Mouse (Mus musculus) adrenal gland, adult 2 months (tissue): ENCODE data around the gene Dgka. TPM values are rescaled to one million over a fixed set of nuclear protein-coding genes. Genes with fewer than 3 reads are reported as not detected.

Source experiments
- DNase-seq: peaks from one replicate; pipeline ENCODE4 v3.0.0; 2021
- long read RNA-seq: library from polyadenylated mRNA; stranded (forward); transcript quantifications from one replicate; pipeline ENCODE4 v2.0.0, GENCODE M21; 2021
- polyA plus RNA-seq: library from polyadenylated mRNA; depleted of rRNA; stranded (reverse); fragments of >200 nt; gene quantifications from 2 replicates; pipeline ENCODE4 v1.2.3, GENCODE M21; 2012; rRNA removed
- total RNA-seq, 2 experiments: library from RNA; stranded (reverse); gene quantifications; 2 replicates each; pipeline ENCODE4 v1.2.3; 2021

Gene Dgka
- total RNA-seq (10 to 100 TPM; 11.4 to 26.1 TPM), polyA plus RNA-seq (10.5 and 11.0 TPM in 2 replicates)
- long read RNA-seq, transcript Dgka-201 (24 exons, 2,834 nt) = major isoform, 9 of 20 reads
- long read RNA-seq, partial matches to known transcripts = 3 of 20 reads
- long read RNA-seq, other reads (novel, unspliced or antisense) = 8 of 20 reads

DNA sequence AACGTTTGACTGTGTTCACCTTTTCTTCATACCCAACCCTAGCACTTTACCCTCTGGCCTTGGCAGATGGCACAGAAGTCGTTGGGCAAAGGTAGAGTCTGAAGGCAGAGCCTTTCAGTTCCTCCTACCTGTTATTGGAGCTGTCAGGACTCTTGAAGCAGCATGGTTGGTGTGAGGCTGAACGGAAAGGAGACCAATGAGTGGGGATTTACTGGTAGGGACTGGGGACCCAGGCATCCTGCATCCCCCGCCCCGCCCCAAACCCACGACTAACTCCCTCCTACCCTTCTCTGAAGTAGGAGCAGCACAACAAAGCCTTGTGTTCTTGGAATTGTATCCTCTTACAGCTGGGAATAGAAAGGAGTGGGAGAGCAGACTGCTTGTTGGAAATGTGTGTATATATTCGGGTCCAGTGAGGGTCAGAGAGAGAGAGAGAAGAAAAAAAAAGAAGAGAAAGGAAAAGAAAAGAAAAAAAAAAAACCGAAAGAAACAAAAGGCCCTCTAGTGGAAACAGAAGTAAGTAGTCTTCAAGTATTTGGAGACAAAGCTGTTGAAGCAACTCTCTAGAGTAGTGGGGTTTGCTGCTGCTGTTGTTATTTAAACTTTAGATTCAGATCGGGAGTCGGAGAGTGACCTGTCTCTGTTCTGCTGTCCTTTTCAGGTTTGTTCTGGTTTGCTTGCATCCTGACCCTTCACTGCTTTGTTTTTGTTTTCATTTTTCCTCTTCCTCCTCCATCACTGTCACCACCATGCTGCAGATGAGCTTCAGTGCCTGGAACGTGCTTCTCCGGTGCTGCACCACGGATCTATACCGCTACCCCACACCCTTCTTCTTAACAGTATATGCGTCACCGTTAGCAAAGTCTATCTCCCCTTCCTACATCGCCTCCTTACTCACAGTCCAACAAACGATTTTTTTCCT is at the start of gene Dgka:
TSS of gene Dgka (minus strand) at position 176 of the 922 bp plus-strand sequence.
- DNase-seq = peak; percentile 31

DNA sequence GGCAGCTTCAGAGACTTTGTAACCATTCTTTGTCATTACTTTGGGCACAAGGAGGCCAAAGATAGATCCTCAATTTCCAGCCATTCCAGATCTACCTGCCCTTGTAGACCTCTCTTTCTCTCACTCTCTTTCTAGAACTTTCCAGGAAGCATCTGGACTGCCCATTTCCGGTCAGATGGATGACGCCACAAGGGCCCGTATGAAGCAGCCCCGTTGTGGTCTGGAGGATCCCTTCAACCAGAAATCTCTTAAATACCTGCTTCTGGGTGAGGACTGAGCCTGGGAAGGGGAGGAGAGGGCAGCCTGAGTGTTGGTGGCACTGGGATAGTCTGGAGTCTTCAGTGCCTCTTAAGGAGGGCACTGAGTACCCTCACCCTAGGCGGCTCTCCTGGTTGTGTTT is 49.7 kb upstream of the Dgka start:
- DNase-seq = no peak

DNA sequence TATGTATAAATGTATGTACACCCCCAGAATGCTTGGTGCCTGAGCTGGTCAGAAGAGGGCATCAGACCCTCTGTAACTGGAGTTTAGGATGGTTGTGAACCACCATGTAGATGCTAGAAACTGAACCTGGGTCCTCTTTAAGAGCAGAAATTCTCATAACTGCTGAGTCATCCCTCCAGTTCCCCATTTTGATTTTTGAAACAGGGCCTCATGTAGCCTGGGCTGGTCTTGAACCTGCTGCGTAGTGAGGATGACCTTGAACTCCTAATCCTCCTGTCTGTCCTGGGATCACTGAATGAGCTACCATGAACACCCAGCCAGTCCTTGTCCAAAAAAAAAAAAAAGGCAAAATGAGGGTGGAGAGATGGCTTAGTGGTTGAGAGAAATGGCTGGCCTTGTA is 48.6 kb upstream of the Dgka start:
- no peak for DNase-seq

DNA sequence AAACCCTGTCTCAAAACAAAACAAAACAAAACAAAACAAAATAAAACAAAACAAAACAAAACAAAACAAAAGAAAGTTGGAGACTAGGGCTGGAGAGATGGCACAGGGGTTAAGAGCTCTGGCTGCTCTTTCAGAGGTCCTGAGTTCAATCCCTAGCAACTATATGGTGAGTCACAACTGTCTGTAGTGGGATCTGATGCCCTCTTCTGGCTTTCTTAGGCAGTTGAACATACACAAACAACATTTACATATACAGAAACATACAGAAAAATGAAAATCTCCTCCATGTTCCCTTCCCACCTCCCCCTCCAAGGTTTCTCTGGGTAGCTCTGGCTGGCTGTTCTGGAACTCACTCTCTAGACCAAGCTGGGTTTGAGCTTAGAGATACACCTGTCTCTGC is 47.4 kb upstream of the Dgka start:
- no peak for DNase-seq

DNA sequence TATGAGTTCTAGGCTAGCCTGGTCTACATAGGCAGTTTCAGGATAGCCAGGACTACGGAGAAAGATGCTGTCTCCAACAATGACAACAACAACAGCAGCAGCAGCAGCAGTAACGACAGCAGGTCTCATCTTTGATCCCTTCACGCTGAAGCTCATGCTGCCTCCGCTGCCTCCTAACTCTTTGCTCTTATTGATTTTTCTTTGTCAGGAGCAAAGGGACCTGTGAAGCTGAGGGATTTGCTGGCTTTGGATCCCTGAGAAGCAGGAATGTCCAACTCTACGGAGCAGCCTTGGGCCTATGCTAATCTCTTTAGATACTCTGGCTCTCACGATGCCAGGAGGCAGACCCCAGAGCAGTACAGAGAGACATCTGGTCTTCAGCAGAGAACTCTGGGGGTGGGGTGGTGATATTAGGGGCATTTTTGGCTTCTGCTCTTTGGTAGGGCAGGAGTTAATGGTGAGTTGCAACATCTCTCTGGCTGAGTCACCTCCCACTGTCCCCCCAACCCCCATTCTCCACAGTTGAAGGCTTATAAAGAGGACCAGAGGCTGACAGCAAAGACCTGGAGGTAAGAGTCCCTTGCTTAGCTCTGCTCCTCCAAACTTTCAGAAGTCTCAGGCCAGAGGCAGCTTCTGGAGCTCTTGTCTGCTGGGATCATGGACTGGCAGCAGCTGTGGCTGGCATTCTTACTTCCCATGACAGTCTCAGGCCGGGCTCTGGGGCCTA is 45.9 kb upstream of the Dgka start, which contains the start of gene Mmp19:
TSS of gene Mmp19 (plus strand) at position 513 of the 727 bp plus-strand sequence.
- peak; percentile 80 for DNase-seq

DNA sequence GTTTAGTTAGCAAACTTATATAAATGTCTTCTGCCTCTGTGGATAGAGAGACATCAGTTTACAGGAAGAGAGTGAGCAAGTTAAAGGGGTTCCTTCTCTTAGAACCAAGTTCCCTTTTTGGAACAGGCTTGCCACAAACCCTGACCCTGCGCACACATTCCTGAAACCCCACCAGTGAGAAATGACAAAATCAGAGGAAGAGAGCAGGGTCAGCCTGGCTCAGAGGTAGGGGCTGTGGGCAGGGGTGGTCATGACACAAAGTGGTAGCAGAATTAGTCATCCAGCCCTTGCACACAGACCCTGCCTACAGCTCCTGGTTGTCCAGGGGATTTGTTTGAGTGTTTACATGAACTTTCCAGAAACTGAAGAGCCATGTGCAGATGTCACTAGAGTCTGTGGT is 35.5 kb upstream of the Dgka start:
- DNase-seq = no peak

DNA sequence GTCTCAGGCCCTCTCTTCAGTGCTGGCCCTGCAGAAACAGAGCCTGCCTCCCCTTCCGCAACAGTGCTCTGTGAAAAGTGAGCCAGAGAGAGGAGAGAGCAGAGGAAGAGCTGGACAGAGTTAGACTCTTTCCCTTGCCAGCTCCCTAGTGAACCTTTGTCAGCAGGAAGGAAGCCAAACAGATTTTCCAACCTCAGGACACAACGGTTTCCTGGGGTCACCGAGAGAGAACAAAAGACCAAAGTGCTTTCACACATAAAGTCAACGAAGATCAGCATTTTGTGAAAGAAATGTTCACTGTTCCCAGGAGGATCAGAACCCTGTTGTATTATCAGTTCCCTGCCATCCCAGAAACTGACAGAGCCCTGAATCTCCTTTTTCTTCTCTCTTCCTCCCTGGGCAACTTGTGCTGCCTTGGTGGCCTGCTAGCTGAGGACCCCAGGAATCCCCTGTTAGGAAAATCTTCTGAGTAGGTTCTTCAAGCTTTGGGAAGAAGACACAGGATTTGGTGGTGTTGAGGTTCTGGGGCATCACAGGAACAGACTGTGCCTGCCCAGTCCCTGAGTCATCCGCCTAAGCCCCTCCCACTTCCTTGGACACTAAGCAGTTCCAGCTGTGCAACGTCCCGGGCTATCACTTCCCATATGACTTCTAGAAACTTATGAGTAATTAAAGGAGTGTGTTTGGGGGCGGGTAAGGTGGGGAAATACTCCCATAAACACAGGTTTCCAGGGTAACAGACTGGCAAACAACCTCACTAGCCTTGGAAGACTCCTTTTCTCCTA is 34.5 kb upstream of the Dgka start:
- DNase-seq = peak; percentile 85

DNA sequence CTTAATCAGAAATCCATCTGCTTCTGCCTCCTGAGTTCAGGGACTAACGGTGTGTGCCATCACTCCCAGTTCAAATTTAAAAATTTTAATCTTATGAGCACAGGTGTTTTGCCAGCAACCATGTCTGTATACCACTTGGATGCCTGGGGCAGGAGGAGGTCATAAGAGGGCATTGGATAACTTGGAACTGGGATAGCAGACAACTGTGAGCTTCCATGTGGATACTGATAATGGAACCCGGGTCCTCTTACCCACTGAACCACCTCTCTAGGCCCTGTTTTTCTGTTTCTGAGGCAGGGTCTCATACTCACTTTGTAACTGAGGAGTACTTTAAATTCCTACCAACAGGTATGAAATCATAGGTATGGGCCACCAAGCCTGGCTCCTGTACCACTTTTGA is 33.8 kb upstream of the Dgka start:
- no peak for DNase-seq

DNA sequence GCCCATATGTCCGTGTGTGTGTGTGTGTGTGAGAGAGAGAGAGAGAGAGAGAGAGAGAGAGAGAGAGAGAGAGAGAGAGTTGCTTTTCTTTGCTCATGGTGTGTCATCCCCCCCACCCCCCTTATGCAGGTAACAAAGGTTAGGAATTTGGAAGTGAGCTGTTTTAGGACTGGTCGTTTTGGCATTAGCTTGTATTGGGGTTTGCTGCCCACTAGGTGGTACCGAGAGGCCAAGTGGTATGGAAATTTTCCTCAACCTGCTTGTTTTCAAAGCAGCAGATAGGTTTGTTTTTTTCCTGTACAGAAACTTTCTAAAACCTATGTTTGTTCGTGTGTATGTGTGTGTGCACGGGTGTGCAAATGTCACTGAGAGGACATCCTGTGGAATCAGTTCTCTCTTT is 29.0 kb upstream of the Dgka start:
- DNase-seq = no peak

DNA sequence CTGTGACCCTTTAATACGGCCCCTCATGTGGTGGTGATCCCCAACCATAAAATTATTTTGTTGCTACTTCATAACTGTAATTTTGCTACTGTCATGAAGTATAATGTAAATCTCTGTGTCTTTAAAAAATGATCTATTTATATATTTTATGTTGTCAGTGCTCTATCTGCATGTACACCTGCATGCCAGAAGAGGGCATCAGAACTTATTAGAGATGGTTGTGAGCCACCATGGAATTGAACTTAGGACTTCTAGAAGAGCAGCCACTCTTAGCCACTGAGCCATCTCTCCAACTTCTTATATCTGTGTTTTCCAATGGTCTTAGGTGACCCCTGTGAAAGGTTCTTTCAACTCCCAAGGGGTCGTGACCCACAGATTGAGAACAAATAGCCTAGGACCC is 28.2 kb upstream of the Dgka start:
- no peak for DNase-seq

DNA sequence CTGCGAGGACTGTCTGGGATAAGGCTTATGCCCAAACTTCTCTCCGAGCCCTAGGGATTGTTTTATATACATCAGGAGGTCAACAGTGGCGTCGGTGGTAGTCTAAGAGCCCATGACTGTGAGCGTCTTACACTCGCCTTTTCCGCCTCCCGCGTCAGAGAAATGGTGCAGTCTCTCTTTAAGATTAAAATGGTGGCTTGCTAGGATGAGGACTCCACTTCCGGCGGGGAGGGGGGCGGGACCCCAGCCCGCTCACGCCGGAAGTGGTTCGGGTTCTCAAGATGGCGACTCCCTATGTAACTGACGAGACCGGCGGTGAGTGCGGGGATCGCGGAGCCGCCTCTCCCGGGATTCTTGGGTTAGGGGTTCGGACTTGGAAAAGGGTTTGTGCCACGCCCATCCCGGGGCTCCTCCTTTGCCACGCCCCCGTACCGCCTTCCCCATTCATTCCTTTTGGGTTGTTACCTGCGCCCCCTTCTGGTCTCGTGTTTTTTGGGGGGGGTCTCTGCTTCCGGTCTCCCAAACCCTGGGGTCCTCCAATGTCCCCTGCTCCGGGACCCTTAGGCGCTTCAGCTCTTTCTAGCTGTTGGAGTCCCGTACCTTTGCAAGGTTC is 3.7 kb upstream of the Dgka start:
- DNase-seq = peak; percentile 83

DNA sequence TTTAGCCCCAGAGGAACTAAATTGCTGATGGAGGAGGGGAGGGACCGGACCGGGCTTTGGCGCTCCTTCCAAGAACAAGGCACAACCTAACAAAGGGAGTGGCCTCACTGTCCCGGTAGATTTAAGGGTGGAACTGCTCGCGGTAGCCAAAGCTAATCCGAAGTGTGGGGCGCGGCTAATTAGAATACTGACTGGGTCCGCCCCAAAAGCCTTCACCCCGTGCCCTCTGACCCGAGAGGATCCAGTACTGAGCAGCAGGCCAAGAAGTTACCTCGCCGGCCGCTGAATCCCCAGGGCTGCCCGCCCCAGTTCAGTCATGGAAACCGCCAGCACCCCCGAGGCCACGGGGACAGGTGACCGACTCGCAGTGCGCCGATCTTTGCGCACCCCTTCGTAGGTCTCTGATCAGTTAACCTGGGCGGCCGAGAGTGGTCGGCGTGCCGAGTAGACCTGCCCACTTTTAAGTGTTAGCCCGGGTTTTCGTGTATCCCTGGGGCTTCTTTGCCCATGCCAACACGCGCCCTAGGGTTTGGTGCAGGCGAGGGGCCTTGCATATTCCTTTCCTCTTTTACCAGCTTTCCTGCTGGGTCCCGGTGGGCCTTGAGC is 3.1 kb upstream of the Dgka start, which contains the start of gene Pym1:
TSS of gene Pym1 (plus strand) at position 244 of the 606 bp plus-strand sequence.
- peak; percentile 92 for DNase-seq

DNA sequence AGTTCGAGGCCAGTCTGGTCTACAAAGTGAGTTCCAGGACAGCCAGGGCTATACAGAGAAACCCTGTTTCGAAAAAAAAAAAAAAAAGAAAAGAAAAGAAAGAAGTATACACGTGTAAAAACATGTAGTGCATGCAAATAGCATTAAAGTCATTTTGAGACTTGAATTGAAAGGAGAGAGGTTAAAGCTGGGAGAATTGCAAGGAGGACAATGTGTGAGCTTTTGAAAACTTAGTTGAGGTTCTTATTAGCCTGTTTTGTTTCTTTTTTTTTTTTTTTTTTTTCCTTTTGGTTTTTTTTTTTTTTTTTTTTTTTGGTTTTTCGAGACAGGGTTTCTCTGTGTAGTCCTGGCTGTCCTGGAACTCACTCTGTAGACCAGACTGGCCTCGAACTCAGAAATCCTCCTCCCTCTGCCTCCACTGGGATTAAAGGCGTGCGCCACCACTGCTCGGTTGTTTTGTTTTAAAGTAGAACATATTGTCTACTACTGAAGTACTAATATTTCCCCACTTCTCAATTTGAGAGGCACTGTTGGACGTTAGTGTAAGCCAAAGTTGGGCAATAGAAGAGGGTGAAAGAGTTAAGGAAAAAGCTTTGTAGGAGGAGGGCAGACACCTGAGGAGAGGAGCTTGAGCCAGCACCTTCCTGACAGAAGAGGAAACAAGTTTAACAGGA is 2.5 kb upstream of the Dgka start:
- no peak for DNase-seq

DNA sequence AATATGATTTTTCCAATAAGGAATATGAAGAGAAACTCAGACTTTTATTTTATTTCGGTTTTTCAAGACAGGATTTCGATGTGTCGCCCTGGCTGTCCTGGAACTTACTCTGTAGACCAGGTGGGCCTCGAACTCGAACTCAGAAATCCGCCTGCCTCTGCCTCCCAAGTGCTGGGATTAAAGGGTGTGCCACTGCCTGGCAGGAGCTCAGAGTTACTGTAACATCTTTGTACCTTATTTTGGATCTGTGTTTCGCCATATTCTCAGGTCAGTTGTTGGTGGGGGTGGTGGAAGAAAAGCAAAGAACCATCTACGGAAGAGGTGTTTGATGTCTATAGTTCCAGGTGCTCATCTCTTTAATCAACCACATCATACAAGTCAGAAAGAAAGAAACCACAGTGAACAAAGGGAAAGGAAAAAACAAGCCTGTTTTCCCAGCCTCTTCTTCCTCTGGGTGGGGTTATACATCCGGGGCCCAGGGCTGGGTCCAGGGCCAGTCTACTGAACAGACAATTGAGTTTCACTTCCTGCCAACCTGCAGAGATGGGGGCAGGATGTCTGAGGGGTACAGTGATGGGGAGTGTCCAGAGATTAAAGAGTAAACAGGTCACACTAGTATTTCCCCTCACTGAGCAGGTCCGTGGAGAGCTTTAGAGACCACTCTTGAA is 1.4 kb upstream of the Dgka start:
- no peak for DNase-seq

DNA sequence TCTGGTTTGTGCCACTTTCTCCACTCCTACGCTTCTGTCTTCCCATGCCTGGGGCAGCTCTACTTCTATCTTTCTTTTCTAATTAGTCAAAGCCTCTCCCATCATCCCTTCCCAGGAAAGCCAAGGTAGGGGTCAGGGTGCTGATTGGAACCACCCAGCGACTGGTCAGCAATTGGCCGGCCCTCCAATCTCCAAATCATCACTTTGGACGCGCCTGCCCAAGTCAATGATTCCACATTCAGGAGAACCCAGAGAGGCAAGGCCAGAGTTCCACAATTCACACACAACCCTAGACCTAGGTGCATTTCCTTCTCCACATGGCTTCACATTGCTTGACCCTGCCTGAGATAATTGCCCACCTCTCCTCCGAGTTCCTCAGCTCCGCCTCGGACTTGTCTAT is 444 bp downstream of the Dgka start:
- no peak for DNase-seq

DNA sequence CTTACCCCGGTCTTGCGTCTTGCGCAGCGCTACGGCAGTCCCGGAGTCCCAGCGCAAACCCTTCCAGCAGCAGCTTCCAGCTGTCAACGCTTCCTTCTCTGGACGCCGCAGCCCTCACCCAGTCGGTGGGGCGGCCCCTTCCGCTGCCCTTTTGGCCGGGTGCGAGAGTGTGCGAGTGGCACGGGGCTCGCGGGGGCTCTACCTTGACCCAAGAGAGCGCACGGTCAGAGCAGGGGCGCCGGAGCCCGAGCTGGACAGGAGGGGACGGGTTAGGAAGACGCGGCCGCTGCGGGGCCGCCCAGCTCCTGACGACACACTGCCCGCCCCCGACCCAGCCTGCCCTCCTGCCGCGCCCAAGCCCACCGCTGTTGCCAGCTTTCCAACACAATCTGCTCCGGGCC is 864 bp downstream of the Dgka start:
- peak; percentile 82 for DNase-seq

DNA sequence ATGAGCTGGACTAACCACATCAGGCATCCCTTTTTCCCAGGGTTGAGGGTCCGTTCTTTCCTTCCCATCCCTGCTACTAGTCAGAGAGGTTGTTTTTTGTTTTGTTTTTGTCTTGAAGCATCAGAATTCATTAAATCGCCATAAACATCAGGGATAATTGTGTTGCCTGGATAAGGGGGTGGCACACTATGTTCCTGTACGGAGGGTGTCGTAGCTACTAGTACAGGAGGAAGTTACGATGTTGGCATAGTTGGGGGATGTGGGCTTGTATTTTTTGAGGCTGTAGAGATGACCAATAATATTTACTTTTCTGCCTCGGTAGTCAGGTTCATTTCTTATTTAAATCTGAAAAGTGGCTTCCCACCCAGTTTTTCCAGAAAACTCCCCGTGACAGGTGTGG is 1.4 kb downstream of the Dgka start:
- no peak for DNase-seq

DNA sequence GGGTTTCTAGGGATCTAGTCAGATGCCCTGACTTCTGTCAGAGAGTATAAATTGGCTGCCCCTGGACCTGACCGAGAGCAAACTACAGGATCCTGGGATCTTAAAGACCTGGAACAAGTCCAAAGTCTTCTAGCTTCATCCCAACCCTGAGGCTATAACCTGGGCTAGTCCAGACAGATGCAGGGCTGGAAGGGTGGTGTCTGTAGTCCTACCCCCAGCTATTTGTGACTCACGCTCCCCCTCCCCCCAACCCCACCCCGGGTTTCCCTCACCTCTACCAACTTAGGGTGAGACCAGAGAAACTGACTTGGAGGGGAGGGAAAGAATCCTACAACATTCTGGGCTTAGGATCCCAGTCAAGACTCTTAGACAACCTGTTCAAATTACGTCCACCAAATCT is 2.0 kb downstream of the Dgka start:
- DNase-seq = no peak

DNA sequence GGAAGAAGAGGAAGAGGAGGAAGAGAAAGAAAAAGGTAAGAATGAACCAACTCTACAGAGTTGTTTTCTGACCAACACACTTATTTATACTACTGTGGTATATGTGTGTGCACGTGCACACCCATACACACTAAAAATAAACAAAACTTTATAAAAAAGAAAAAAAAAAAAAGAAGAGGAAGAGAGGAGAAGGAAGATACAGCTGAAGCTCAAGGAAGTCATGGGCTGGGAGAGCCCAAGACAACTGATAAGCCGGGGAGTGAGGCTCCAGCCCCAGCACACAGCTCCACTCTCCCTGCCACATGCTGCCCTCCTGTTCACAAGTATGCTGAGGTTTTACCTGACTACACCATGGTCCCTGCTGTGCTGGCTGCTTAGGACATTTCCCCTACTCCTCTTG is 4.4 kb downstream of the Dgka start:
- no peak for DNase-seq

DNA sequence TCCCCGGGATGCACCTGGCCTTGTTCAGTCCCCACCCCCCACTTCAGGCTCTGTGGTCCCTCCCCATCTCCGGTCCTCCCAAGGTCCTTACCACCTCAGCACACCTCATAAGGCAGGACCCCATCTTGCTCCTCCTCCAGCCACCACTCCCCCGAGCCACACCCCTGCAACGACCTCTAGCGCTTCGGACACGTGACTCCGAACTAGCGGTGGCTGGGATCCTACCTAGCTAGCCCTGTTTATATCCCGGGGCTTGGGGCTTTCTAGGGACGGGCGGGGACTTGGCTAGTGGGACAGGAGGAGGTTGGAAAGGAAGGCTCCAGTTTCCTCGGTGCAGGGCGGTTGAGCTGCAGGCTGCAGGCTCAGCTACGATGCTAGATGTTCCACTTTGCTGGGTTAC is 7.2 kb downstream of the Dgka start:
- DNase-seq = peak; percentile 73
